Mouse (Mus musculus): ENCODE measurements around the gene Dtl. TPM values are rescaled to one million over a fixed set of nuclear protein-coding genes. Genes with fewer than 3 reads are reported as not detected.
A peak's percentile ranks its signal among the peaks of the same experiment; 100 is the strongest.

Dtl gene
- polyA plus RNA-seq, 1 experiment from 2014 or later, result 2.9 TPM

- 79% methylated on average over 4 of the region's 4 CpGs for WGBS
- DNase-seq (ENCODE audit: low spot score) (no peak), ATAC-seq (no peak)
- no peak overlapping the region for H3K9ac ChIP-seq (replicated peaks; ENCODE audit: low read depth)
- no peaks in the 10 kb centered on the region for H3K36me3 ChIP-seq (ENCODE audit: insufficient read depth, low read length)
- H3K4me2 ChIP-seq (replicated peaks; ENCODE audit: low read depth, low read length), result no peak overlapping the region
- H3K27me3 ChIP-seq (replicated peaks; ENCODE audit: insufficient read depth, low read length), result no peaks in the 10 kb centered on the region
- H3K4me3 ChIP-seq (ENCODE audit: low read depth, low read length), result no peak overlapping the region
- H3K27ac ChIP-seq (ENCODE audit: low read length), result no peak overlapping the region
- H3K4me1 ChIP-seq (ENCODE audit: insufficient read depth, low read depth, low read length), result no peaks in the 10 kb centered on the region
- TF ChIP-seq EP300 (IDR thresholded peaks at IDR 0.05), result no peak
- TF ChIP-seq CTCF (IDR thresholded peaks at IDR 0.05), result no peak
- H3K9me3 ChIP-seq (ENCODE audit: low read length), result no peaks in the 10 kb centered on the region
Observed at GRCm38 (mm10) chr1:191513195-191513594, 62.1 kb downstream of the Dtl start.

GRCm38 (mm10) chr1:191512383-191512782, 63.0 kb downstream of the Dtl start:
- H3K4me2 ChIP-seq (replicated peaks; ENCODE audit: low read depth, low read length), result no peak overlapping the region
- no peaks in the 10 kb centered on the region for H3K4me1 ChIP-seq (ENCODE audit: insufficient read depth, low read depth, low read length)
- 72% methylated on average over 4 of the region's 4 CpGs for WGBS
- DNase-seq (ENCODE audit: low spot score) (no peak), ATAC-seq (no peak)
- H3K27me3 ChIP-seq (replicated peaks; ENCODE audit: insufficient read depth, low read length), result no peaks in the 10 kb centered on the region
- no peak overlapping the region for H3K9ac ChIP-seq (replicated peaks; ENCODE audit: low read depth)
- H3K4me3 ChIP-seq (ENCODE audit: low read depth, low read length), result no peak overlapping the region
- no peak overlapping the region for H3K27ac ChIP-seq (ENCODE audit: low read length)
- no peak for TF ChIP-seq CTCF (IDR thresholded peaks at IDR 0.05)
- no peak for TF ChIP-seq EP300 (IDR thresholded peaks at IDR 0.05)
- no peaks in the 10 kb centered on the region for H3K9me3 ChIP-seq (ENCODE audit: low read length)
- H3K36me3 ChIP-seq (ENCODE audit: insufficient read depth, low read length), result no peaks in the 10 kb centered on the region

- Histone ChIP-seq H3K27me3 (replicated peaks; ENCODE audit: insufficient read depth, low read length) (no peaks in the 10 kb centered on the region), H3K4me1 (ENCODE audit: insufficient read depth, low read depth, low read length) (no peaks in the 10 kb centered on the region), H3K9me3 (ENCODE audit: low read length) (no peaks in the 10 kb centered on the region), H3K36me3 (ENCODE audit: insufficient read depth, low read length) (no peaks in the 10 kb centered on the region), H3K4me2 (replicated peaks; ENCODE audit: low read depth, low read length) (no peak overlapping the region), H3K27ac (ENCODE audit: low read length) (no peak overlapping the region), H3K4me3 (ENCODE audit: low read depth, low read length) (no peak overlapping the region), H3K9ac (replicated peaks; ENCODE audit: low read depth) (no peak overlapping the region)
- 85% methylated on average over 8 of the region's 8 CpGs for WGBS
- no peak for TF ChIP-seq CTCF (IDR thresholded peaks at IDR 0.05)
- TF ChIP-seq EP300 (IDR thresholded peaks at IDR 0.05), result no peak
- ATAC-seq, result no peak
- no peak for DNase-seq (ENCODE audit: low spot score)
Observed at GRCm38 (mm10) chr1:191511503-191511902, 63.8 kb downstream of the Dtl start.

GRCm38 (mm10) chr1:191509865-191510264, 65.5 kb downstream of the Dtl start:
- Histone ChIP-seq H3K36me3 (ENCODE audit: insufficient read depth, low read length) (no peaks in the 10 kb centered on the region), H3K9me3 (ENCODE audit: low read length) (no peaks in the 10 kb centered on the region), H3K4me2 (replicated peaks; ENCODE audit: low read depth, low read length) (no peak overlapping the region), H3K4me1 (ENCODE audit: insufficient read depth, low read depth, low read length) (no peaks in the 10 kb centered on the region), H3K27ac (ENCODE audit: low read length) (no peak overlapping the region), H3K9ac (replicated peaks; ENCODE audit: low read depth) (no peak overlapping the region), H3K4me3 (ENCODE audit: low read depth, low read length) (no peak overlapping the region), H3K27me3 (replicated peaks; ENCODE audit: insufficient read depth, low read length) (no peaks in the 10 kb centered on the region)
- DNase-seq (ENCODE audit: low spot score) (no peak), ATAC-seq (no peak)
- TF ChIP-seq EP300 (IDR thresholded peaks at IDR 0.05) (no peak), CTCF (IDR thresholded peaks at IDR 0.05) (peak; percentile 39)
- 78% methylated on average over 3 of the region's 3 CpGs for WGBS

GRCm38 (mm10) chr1:191509131-191509530, 66.2 kb downstream of the Dtl start:
- no peak for ATAC-seq
- Histone ChIP-seq H3K9ac (replicated peaks; ENCODE audit: low read depth) (no peak overlapping the region), H3K27me3 (replicated peaks; ENCODE audit: insufficient read depth, low read length) (no peaks in the 10 kb centered on the region), H3K9me3 (ENCODE audit: low read length) (no peaks in the 10 kb centered on the region), H3K4me1 (ENCODE audit: insufficient read depth, low read depth, low read length) (no peaks in the 10 kb centered on the region), H3K27ac (ENCODE audit: low read length) (no peak overlapping the region), H3K4me3 (ENCODE audit: low read depth, low read length) (no peak overlapping the region), H3K4me2 (replicated peaks; ENCODE audit: low read depth, low read length) (no peak overlapping the region), H3K36me3 (ENCODE audit: insufficient read depth, low read length) (no peaks in the 10 kb centered on the region)
- no peak for DNase-seq (ENCODE audit: low spot score)
- WGBS, result 45% methylated on average over 6 of the region's 6 CpGs
- TF ChIP-seq CTCF (IDR thresholded peaks at IDR 0.05) (no peak), EP300 (IDR thresholded peaks at IDR 0.05) (no peak)

- Histone ChIP-seq H3K36me3 (ENCODE audit: insufficient read depth, low read length) (no peaks in the 10 kb centered on the region), H3K9me3 (ENCODE audit: low read length) (no peaks in the 10 kb centered on the region), H3K4me1 (ENCODE audit: insufficient read depth, low read depth, low read length) (no peaks in the 10 kb centered on the region), H3K9ac (replicated peaks; ENCODE audit: low read depth) (no peak overlapping the region), H3K4me3 (ENCODE audit: low read depth, low read length) (no peak overlapping the region), H3K4me2 (replicated peaks; ENCODE audit: low read depth, low read length) (no peak overlapping the region), H3K27me3 (replicated peaks; ENCODE audit: insufficient read depth, low read length) (no peaks in the 10 kb centered on the region), H3K27ac (ENCODE audit: low read length) (no peak overlapping the region)
- ATAC-seq, result no peak
- 14% methylated on average over 1 of the region's 1 CpGs for WGBS
- DNase-seq (ENCODE audit: low spot score), result no peak
- TF ChIP-seq EP300 (IDR thresholded peaks at IDR 0.05), result no peak
- TF ChIP-seq CTCF (IDR thresholded peaks at IDR 0.05), result no peak
Observed at GRCm38 (mm10) chr1:191506791-191507190, 68.6 kb downstream of the Dtl start.

- Histone ChIP-seq H3K27ac (ENCODE audit: low read length) (no peak overlapping the region), H3K4me1 (ENCODE audit: insufficient read depth, low read depth, low read length) (peaks cover 9% of the 10 kb centered on the region; the same call in 1 of the 2 replicates), H3K27me3 (replicated peaks; ENCODE audit: insufficient read depth, low read length) (no peaks in the 10 kb centered on the region), H3K9ac (replicated peaks; ENCODE audit: low read depth) (no peak overlapping the region), H3K9me3 (ENCODE audit: low read length) (no peaks in the 10 kb centered on the region), H3K36me3 (ENCODE audit: insufficient read depth, low read length) (no peaks in the 10 kb centered on the region), H3K4me3 (ENCODE audit: low read depth, low read length) (no peak overlapping the region), H3K4me2 (replicated peaks; ENCODE audit: low read depth, low read length) (no peak overlapping the region)
- DNase-seq (ENCODE audit: low spot score), result no peak
- no peak for TF ChIP-seq EP300 (IDR thresholded peaks at IDR 0.05)
- TF ChIP-seq CTCF (IDR thresholded peaks at IDR 0.05), result no peak
- 93% methylated on average over 6 of the region's 6 CpGs for WGBS
- no peak for ATAC-seq
Observed at GRCm38 (mm10) chr1:191499666-191500065, 75.7 kb downstream of the Dtl start.

Data from lung, postnatal 0 days (tissue).